Mouse (Mus musculus): ENCODE data around the gene Tasp1. TPM values are rescaled to one million over a fixed set of nuclear protein-coding genes. Genes with fewer than 3 reads are reported as not detected.
"Not testable (repeated sequence)": the region's sequence is repeated elsewhere in the genome, so short reads cannot be mapped to it uniquely, and the experiment has no call there.

Tasp1 gene
- polyA plus RNA-seq, 1 experiment from 2014 or later = 18.1 TPM

- Histone ChIP-seq H3K4me3 (no peak overlapping the region), H3K36me3 (no peaks in the 10 kb centered on the region), H3K9me3 (replicated peaks) (no peaks in the 10 kb centered on the region), H3K4me1 (peaks cover 1% of the 10 kb centered on the region), H3K27ac (replicated peaks) (no peak overlapping the region), H3K27me3 (ENCODE audit: low read depth, poor library complexity, severe bottlenecking) (no peaks in the 10 kb centered on the region)
- WGBS = 90% methylated on average over 2 of the region's 2 CpGs
- no peak for DNase-seq (ENCODE audit: low spot score)
Observed at GRCm38 (mm10) chr2:139919757-139920156, 146.8 kb downstream of the Tasp1 start.

- Histone ChIP-seq H3K9me3 (replicated peaks) (no peaks in the 10 kb centered on the region), H3K27me3 (ENCODE audit: low read depth, poor library complexity, severe bottlenecking) (no peaks in the 10 kb centered on the region), H3K36me3 (0 out of 2 replicates have a peak, but pooled peaks cover 7% of the 10 kb centered on the region), H3K27ac (replicated peaks) (no peak overlapping the region), H3K4me1 (no peaks in the 10 kb centered on the region), H3K4me3 (no peak overlapping the region)
- WGBS = 87% methylated on average over 9 of the region's 9 CpGs
- DNase-seq (ENCODE audit: low spot score) = no peak
Observed at GRCm38 (mm10) chr2:139906441-139907157, 160.0 kb downstream of the Tasp1 start.

GRCm38 (mm10) chr2:139891405-139892089 is 175.1 kb downstream of the Tasp1 start:
- no peaks in the 10 kb centered on the region for H3K9me3 ChIP-seq (replicated peaks)
- no peaks in the 10 kb centered on the region for H3K36me3 ChIP-seq
- H3K4me1 ChIP-seq = no peaks in the 10 kb centered on the region
- H3K27ac ChIP-seq (replicated peaks) = no peak overlapping the region
- DNase-seq (ENCODE audit: low spot score) = no peak
- H3K27me3 ChIP-seq (ENCODE audit: low read depth, poor library complexity, severe bottlenecking) = no peaks in the 10 kb centered on the region
- H3K4me3 ChIP-seq = no peak overlapping the region

GRCm38 (mm10) chr2:139884264-139884637 is 182.4 kb downstream of the Tasp1 start:
- no peak for DNase-seq (ENCODE audit: low spot score)
- H3K4me3 ChIP-seq = no peak overlapping the region
- WGBS = 89% methylated on average over 4 of the region's 4 CpGs
- no peak overlapping the region for H3K27ac ChIP-seq (replicated peaks)
- H3K4me1 ChIP-seq = no peaks in the 10 kb centered on the region
- no peaks in the 10 kb centered on the region for H3K27me3 ChIP-seq (ENCODE audit: low read depth, poor library complexity, severe bottlenecking)
- H3K36me3 ChIP-seq = peaks cover 3% of the 10 kb centered on the region; the same call in 1 of the 2 replicates
- H3K9me3 ChIP-seq (replicated peaks) = no peaks in the 10 kb centered on the region

GRCm38 (mm10) chr2:139883581-139884263 is 182.9 kb downstream of the Tasp1 start:
- Histone ChIP-seq H3K27me3 (ENCODE audit: low read depth, poor library complexity, severe bottlenecking) (no peaks in the 10 kb centered on the region), H3K36me3 (peaks cover 3% of the 10 kb centered on the region; the same call in 1 of the 2 replicates), H3K9me3 (replicated peaks) (no peaks in the 10 kb centered on the region), H3K27ac (replicated peaks) (no peak overlapping the region), H3K4me1 (no peaks in the 10 kb centered on the region), H3K4me3 (no peak overlapping the region)
- 93% methylated on average over 7 of the region's 7 CpGs for WGBS
- DNase-seq (ENCODE audit: low spot score) = no peak

- Histone ChIP-seq H3K4me1 (peaks cover 9% of the 10 kb centered on the region), H3K27me3 (ENCODE audit: low read depth, poor library complexity, severe bottlenecking) (no peaks in the 10 kb centered on the region), H3K9me3 (replicated peaks) (no peaks in the 10 kb centered on the region), H3K4me3 (no peak overlapping the region), H3K36me3 (peaks cover 3% of the 10 kb centered on the region; the same call in 1 of the 2 replicates), H3K27ac (replicated peaks) (no peak overlapping the region)
- 94% methylated on average over 7 of the region's 7 CpGs for WGBS
- no peak for DNase-seq (ENCODE audit: low spot score)
Observed at GRCm38 (mm10) chr2:139878052-139878621, 188.5 kb downstream of the Tasp1 start.

GRCm38 (mm10) chr2:139875876-139876275 is 190.7 kb downstream of the Tasp1 start:
- Histone ChIP-seq H3K9me3 (replicated peaks) (no peaks in the 10 kb centered on the region), H3K27ac (replicated peaks) (no peak overlapping the region), H3K36me3 (peaks cover 3% of the 10 kb centered on the region; the same call in 1 of the 2 replicates), H3K4me1 (peaks cover 9% of the 10 kb centered on the region), H3K27me3 (ENCODE audit: low read depth, poor library complexity, severe bottlenecking) (no peaks in the 10 kb centered on the region), H3K4me3 (no peak overlapping the region)
- WGBS = 81% methylated on average over 3 of the region's 3 CpGs
- no peak for DNase-seq (ENCODE audit: low spot score)

GRCm38 (mm10) chr2:139874173-139874572 is 192.4 kb downstream of the Tasp1 start:
- WGBS = 26% methylated on average over 3 of the region's 3 CpGs
- no peak overlapping the region for H3K27ac ChIP-seq (replicated peaks)
- H3K9me3 ChIP-seq (replicated peaks) = no peaks in the 10 kb centered on the region
- peaks cover 9% of the 10 kb centered on the region for H3K4me1 ChIP-seq
- no peaks in the 10 kb centered on the region for H3K36me3 ChIP-seq
- H3K4me3 ChIP-seq = no peak overlapping the region
- no peak for DNase-seq (ENCODE audit: low spot score)
- H3K27me3 ChIP-seq (ENCODE audit: low read depth, poor library complexity, severe bottlenecking) = no peaks in the 10 kb centered on the region

GRCm38 (mm10) chr2:139873762-139874161 is 192.8 kb downstream of the Tasp1 start:
- no peak overlapping the region for H3K27ac ChIP-seq (replicated peaks)
- WGBS = 57% methylated on average over 2 of the region's 2 CpGs
- H3K36me3 ChIP-seq = no peaks in the 10 kb centered on the region
- no peak for DNase-seq (ENCODE audit: low spot score)
- peaks cover 9% of the 10 kb centered on the region for H3K4me1 ChIP-seq
- H3K9me3 ChIP-seq (replicated peaks) = no peaks in the 10 kb centered on the region
- H3K4me3 ChIP-seq = no peak overlapping the region
- no peaks in the 10 kb centered on the region for H3K27me3 ChIP-seq (ENCODE audit: low read depth, poor library complexity, severe bottlenecking)

GRCm38 (mm10) chr2:139869071-139869470 is 197.5 kb downstream of the Tasp1 start:
- not testable (repeated sequence) for H3K4me3 ChIP-seq; H3K4me1 ChIP-seq; H3K9me3 ChIP-seq (replicated peaks); H3K27me3 ChIP-seq (ENCODE audit: low read depth, poor library complexity, severe bottlenecking); H3K36me3 ChIP-seq; DNase-seq (ENCODE audit: low spot score); H3K27ac ChIP-seq (replicated peaks)
- WGBS = 90% methylated on average over 2 of the region's 2 CpGs

- H3K36me3 ChIP-seq; H3K4me1 ChIP-seq; DNase-seq (ENCODE audit: low spot score); H3K27ac ChIP-seq (replicated peaks); H3K9me3 ChIP-seq (replicated peaks); H3K27me3 ChIP-seq (ENCODE audit: low read depth, poor library complexity, severe bottlenecking); H3K4me3 ChIP-seq: not testable (repeated sequence)
- 93% methylated on average over 3 of the region's 3 CpGs for WGBS
Observed at GRCm38 (mm10) chr2:139863396-139863795, 203.2 kb downstream of the Tasp1 start.

- H3K27ac ChIP-seq (replicated peaks) = no peak overlapping the region
- H3K4me3 ChIP-seq = no peak overlapping the region
- no peaks in the 10 kb centered on the region for H3K36me3 ChIP-seq
- 93% methylated on average over 5 of the region's 5 CpGs for WGBS
- H3K27me3 ChIP-seq (ENCODE audit: low read depth, poor library complexity, severe bottlenecking) = no peaks in the 10 kb centered on the region
- no peaks in the 10 kb centered on the region for H3K9me3 ChIP-seq (replicated peaks)
- DNase-seq (ENCODE audit: low spot score) = no peak
- H3K4me1 ChIP-seq = no peaks in the 10 kb centered on the region
Observed at GRCm38 (mm10) chr2:139860133-139860494, 206.5 kb downstream of the Tasp1 start.

Measured in midbrain, embryonic 10.5 days (tissue).